Mouse (Mus musculus) urinary bladder, postnatal 25 days (tissue): ENCODE data around the gene Rnf151.
"Not testable (repeated sequence)": the region's sequence is repeated elsewhere in the genome, so short reads cannot be mapped to it uniquely, and the experiment has no call there.

Source experiments
- DNase-seq: peaks from one replicate; pipeline ENCODE4 v3.0.0; 2022; ENCODE audit warnings: low spot score

Gene Rnf151

GRCm38 (mm10) chr17:24701251-24701650, 16.6 kb downstream of the Rnf151 start:
- DNase-seq: no peak

DNA sequence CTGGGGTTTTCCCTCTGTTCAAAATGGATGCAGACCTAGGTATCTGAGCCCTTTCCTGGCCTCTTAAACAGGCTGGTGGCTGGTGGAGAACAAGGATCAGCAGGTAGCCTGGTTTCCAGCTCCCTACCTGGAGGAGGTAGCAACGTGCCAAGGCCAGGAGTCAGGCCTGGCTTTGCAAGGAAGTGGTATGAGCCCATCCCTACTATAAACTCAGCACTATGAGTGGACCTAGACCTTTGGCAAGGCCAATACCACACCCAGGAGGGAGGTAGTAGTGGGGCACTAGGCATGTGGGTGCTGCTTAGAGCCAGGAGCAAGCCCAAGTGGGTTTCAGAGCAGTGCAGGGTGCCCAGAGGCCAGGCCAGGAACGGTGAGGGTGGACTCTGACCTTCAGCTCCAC, 18.4 kb downstream of the Rnf151 start:
- no peak for DNase-seq

- no peak for DNase-seq
Measured at GRCm38 (mm10) chr17:24698715-24699114, 19.1 kb downstream of the Rnf151 start.

DNA sequence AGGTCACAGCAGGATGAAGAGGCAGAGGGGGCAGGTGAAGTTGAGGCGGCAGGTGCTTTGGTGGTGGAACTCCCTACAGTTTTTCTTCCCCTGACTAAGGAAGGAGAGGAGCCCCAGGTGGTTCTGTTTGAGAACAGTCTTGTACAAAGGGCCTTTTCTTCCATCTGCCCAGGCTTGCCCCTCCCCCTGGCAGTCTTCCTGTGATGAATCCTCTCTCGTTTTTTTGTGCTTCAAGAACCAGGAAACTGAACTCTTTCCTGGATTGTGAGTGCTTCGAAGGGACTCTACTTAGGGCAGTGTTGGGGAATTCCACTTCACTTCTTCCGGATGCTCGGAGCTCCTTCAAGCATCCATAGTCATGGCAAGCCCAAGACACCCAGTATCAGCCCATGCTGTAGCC, 19.9 kb downstream of the Rnf151 start:
- no peak for DNase-seq

DNA sequence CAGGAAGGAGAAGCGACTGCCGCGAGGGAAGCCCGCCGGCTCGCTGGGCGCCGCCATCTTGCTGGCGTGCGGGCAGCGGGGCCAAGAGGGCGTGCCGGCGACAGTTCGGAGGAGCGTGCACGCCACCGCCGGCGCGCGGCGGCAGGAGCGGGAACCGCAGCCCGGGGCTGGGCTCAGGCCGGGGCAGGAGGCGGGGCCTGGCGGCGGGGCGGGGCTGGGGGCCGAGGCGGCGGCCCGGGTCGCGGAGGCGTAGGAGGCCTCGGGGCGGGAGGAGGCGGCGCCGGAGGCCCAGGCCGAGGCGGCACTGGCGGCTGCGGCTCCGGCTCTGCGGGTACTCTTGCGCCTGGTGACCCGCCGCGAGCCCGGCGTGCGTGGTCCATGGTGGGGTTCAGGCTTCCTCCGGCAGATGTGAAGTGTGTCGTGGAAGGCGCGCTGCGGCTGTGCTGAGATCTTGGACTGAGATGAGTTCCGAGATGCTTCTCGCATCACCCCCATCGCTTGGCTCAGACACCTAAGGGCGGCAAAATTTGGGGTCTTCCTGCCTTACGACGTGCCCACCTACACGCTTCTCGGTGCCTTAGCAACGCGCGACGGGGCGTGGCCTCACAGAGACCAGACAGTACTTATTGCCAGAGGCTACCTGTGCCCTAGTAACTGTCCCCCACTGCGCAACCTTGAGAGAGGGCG, 21.7 kb downstream of the Rnf151 start, which contains the start of the genes Gfer and Noxo1:
Gene Gfer, minus strand, starts transcription at position 146 of the 687 bp plus-strand sequence.
Gene Noxo1, plus strand, starts transcription at position 224 of the 687 bp plus-strand sequence.
- peak; percentile 86 for DNase-seq

DNA sequence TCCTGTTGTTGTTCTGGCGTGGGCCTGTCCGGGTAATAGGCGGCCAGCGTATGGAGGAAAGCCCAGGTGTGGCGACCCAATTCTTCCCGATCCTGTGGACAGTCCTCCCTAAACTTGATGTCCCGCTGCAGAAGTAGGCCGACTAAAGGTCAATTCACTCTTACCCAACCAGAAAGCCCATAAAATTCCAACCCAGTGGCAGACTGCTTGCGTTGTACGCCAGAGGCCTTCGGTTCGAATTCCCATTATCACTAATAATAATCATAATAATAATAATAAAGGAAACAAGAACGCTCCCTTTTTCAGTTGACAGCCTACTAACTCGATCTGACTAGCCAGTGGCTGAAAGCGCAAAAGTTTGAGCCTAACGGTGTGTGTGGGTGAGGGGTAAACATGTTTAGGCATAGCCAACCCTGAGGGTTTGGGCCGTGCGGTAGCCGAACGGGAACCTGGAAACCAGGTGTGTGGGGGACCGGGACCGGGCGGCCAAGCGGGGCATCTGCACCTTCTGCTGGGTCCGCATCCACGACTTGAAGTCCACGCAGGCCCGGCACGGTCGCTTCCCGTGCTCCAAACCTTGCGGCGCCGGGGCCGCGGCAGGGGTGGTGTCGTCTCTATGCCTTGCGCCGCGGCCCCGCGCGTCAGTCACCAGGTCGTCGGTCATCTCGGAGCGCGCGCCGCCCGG, 22.4 kb downstream of the Rnf151 start:
- DNase-seq: no peak

DNA sequence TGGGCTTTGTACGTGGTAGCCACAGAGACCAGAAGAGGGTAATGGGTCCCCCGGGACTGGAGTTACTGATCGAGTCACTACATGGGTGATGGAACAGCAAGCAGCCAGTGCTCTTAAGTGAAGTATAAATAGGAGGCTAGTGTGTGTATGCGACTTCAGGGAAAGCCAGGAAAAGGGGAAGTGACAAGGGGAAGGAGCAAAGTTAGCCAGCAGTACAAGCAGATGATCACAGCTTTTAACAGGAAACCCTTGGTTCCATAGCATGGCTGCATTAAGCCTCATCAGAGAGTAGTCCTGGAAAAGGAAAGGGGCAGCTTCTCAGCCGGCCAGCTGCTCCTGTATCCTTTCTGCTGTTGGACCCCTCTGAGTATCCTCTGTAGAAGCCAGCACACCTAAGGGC, 25.5 kb downstream of the Rnf151 start:
- no peak for DNase-seq

DNA sequence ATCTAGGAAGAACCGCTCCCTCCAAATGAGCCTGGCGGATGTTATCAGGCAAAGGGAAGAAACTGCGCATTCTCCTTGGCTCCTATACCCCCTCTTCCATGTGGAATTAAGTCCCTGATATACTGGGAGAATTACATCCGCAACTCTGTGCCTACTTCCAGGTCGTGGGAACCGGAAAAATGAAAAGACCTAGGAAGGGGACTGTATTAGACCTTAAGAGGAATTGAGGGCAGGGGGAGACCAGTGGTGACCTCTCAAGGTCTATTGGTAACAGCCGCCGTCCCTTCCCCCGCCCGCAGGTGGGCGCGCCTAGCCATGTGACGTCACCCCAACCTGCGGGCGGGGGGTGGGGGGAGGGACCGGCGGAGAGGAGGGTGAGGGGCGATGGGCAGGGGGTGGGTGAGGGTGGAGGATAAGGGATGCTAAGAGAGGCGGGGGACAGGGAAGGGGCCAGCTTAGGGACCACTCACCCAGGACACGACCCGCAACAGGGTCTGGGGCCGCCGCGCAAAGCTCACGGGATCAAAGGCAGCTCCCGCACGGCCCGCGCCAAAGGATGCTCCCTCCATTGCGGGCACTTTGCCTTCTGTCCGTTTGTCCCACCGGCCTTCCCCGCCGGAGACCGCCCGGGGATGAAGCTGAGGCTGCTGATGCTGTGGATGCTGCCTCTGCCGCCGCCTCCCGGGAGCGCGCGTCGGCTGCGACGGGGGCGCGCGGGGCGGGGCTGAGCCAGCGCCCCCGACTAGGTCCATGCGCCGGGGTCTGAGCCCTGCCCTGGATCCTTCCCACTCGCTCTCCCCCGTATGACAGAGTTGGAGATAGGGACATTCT, 28.4 kb downstream of the Rnf151 start, which contains the start of gene Syngr3:
Gene Syngr3, minus strand, starts transcription at position 705 of the 831 bp plus-strand sequence.
- no peak for DNase-seq

GRCm38 (mm10) chr17:24687599-24687998, 30.3 kb downstream of the Rnf151 start:
- DNase-seq: no peak

GRCm38 (mm10) chr17:24687146-24687595, 30.7 kb downstream of the Rnf151 start:
- peak; percentile 52 for DNase-seq

- no peak for DNase-seq
Measured at GRCm38 (mm10) chr17:24686514-24686913, 31.3 kb downstream of the Rnf151 start.

- no peak for DNase-seq
Measured at GRCm38 (mm10) chr17:24677500-24678080, 40.3 kb downstream of the Rnf151 start.

- no peak for DNase-seq
Measured at GRCm38 (mm10) chr17:24676877-24677276, 41.0 kb downstream of the Rnf151 start.

- peak; percentile 60 for DNase-seq
Measured at GRCm38 (mm10) chr17:24676187-24676586, 41.7 kb downstream of the Rnf151 start.

GRCm38 (mm10) chr17:24674277-24674676, 43.6 kb downstream of the Rnf151 start:
- no peak for DNase-seq

- no peak for DNase-seq
Measured at GRCm38 (mm10) chr17:24672141-24672540, 45.7 kb downstream of the Rnf151 start.

DNA sequence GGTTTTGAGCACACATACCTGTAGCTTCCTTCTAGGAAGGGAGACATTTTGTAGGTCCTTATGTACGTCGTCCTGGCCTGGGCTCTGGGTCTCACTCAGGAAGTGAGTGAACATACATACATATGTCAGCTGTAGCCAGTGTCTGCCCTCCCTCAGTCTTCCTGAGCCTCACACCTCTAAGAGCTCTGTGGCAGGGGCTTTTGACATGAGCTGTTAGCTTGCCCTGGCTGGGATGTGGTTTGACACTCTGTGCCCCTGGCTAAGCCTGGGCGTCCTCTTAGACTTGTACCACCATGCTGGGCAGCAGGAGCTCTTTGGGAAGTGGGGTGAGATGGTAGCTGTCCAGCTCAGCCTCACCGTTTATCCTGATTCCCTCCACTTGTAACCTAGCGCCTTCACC, 46.5 kb downstream of the Rnf151 start:
- no peak for DNase-seq

GRCm38 (mm10) chr17:24670246-24670844, 47.5 kb downstream of the Rnf151 start:
- DNase-seq: no peak

DNA sequence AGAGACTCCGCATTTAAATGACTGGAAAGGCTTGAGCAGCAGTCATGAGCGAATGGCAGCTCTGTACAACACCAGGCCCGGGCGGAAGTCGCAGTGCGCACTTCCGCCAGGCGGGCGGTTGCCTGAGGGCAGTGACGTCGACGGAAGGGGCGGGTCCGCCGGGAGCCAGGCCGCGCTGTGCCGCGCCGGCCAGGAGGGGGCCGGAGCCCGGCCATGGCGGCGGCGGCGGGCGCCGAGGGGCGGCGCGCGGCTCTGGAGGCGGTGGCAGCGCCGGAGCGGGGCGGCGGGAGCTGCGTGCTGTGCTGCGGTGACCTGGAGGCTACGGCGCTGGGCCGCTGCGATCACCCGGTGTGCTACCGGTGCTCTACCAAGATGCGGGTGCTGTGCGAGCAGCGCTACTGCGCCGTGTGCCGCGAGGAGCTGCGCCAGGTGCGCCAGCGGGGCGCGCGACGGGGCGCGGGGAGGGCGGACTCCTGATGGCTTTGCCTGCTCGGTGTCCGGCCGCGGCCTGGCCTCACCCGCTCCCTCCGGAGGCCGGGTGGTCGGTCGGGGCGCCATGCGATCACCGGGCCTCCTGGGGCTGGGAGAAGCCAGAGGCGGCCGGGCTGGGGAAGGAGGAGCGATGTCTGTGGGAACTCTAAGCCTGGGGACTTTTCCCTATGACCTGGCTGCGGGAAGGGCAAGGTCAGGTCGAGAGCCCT, 48.2 kb downstream of the Rnf151 start, which contains the start of gene Zfp598:
Gene Zfp598, plus strand, starts transcription at position 143 of the 701 bp plus-strand sequence.
- peak; percentile 96 for DNase-seq

GRCm38 (mm10) chr17:24669214-24669544, 48.7 kb downstream of the Rnf151 start:
- not testable (repeated sequence) for DNase-seq

GRCm38 (mm10) chr17:24667416-24667815, 50.4 kb downstream of the Rnf151 start:
- DNase-seq: peak; percentile 55
